ENCODE assay signal across 8 mouse cellular contexts in the genomic region with DNA sequence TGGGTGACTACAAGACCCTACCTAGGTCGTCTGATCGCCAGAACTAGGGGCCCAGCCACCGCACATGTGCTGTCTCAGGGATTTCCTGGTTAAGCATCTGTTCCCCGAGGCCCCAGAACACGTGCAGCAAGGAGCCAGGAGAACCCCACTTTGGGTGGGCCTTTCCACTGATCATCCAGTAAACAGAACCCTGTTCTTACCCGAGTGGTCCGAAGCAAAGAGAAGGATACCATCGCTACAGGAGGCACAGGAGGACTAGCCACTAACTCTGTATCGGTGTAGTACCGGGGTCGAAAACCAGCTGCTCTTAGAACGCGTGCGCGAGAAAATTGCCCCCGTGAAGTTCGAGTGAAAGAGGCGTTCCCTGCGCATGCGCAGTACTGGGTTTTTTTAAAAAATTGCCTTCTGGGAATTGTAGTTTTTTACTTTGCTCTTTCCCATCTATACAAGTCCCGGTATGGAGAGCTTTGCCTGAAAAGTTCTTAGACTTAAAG. TPM values are rescaled to one million over a fixed set of nuclear protein-coding genes. Genes with fewer than 3 reads are reported as not detected.
DNase-seq lines count a peak whose midpoint lies in the region; ATAC-seq and TF ChIP-seq lines count a peak whose summit lies in the region.

A gene (minus strand): TSS at position 357 of the 494 bp plus-strand sequence.

- no peak for TF ChIP-seq CTCF in E14TG2a.4 (conservative IDR thresholded peaks at IDR 0.05; ENCODE audit: low read length)

- H3K4me2 ChIP-seq in heart, embryonic 14.5 days (ENCODE audit: low read length) = peak within 1 kb of the TSS; percentile 97
- H3K4me2 ChIP-seq in liver, embryonic 12.5 days = peak within 1 kb of the TSS; percentile 89
- H3K4me2 ChIP-seq in stomach, embryonic 14.5 days (replicated peaks; ENCODE audit: low read depth, low read length) = peak within 1 kb of the TSS; percentile 77

- under 1% methylated on average over 21 of the region's 21 CpGs for WGBS in forebrain, embryonic 10.5 days
- under 1% methylated on average over 21 of the region's 21 CpGs for WGBS in heart, embryonic 14.5 days
- WGBS in liver, embryonic 12.5 days (ENCODE audit: insufficient replicate concordance) = under 1% methylated on average over 21 of the region's 21 CpGs
- under 1% methylated on average over 21 of the region's 21 CpGs for WGBS in stomach, embryonic 14.5 days

- H3K4me3 ChIP-seq in E14TG2a.4 (replicated peaks; ENCODE audit: low read length) = peak within 1 kb of the TSS; percentile 92
- H3K4me3 ChIP-seq in forebrain, embryonic 10.5 days = peak within 1 kb of the TSS; percentile 69
- H3K4me3 ChIP-seq in heart, embryonic 14.5 days (ENCODE audit: control insufficient read depth in 1 of 2, insufficient read depth in 1 of 2, low read depth in 1 of 2, low read length in 2 of 2) = peak within 1 kb of the TSS; percentile 64 to 72
- peak within 1 kb of the TSS; percentile 70 for H3K4me3 ChIP-seq in liver, embryonic 12.5 days
- peak within 1 kb of the TSS; percentile 41 for H3K4me3 ChIP-seq in stomach, embryonic 14.5 days (ENCODE audit: low read depth, low read length)

- H3K9ac ChIP-seq in heart, embryonic 14.5 days (ENCODE audit: low read length) = peak within 1 kb of the TSS; percentile 83
- H3K9ac ChIP-seq in liver, embryonic 12.5 days = peak within 1 kb of the TSS; percentile 82
- peak within 1 kb of the TSS; percentile 34; the same call in 1 of the 2 replicates for H3K9ac ChIP-seq in stomach, embryonic 14.5 days (replicated peaks; ENCODE audit: low read depth, low read length)

- H3K36me3 ChIP-seq in E14TG2a.4 (ENCODE audit: insufficient read depth, low read length) = peaks cover 41% of the 10 kb centered on the region
- peaks cover 38% of the 10 kb centered on the region for H3K36me3 ChIP-seq in forebrain, embryonic 10.5 days (replicated peaks)
- peaks cover 36% of the 10 kb centered on the region for H3K36me3 ChIP-seq in heart, embryonic 14.5 days (ENCODE audit: control insufficient read depth, insufficient read depth, low read length)
- peaks cover 38% of the 10 kb centered on the region for H3K36me3 ChIP-seq in liver, embryonic 12.5 days
- peaks cover 15% of the 10 kb centered on the region; the same call in 1 of the 2 replicates for H3K36me3 ChIP-seq in stomach, embryonic 14.5 days (ENCODE audit: control insufficient read depth, insufficient read depth, low read length)

- no peaks in the 10 kb centered on the region for H3K9me3 ChIP-seq in E14TG2a.4 (ENCODE audit: low read length)
- peaks cover 11% of the 10 kb centered on the region; the same call in 1 of the 2 replicates for H3K9me3 ChIP-seq in forebrain, embryonic 10.5 days
- no peaks in the 10 kb centered on the region for H3K9me3 ChIP-seq in heart, embryonic 14.5 days (ENCODE audit: control insufficient read depth, low read length)
- no peaks in the 10 kb centered on the region for H3K9me3 ChIP-seq in liver, embryonic 12.5 days (replicated peaks)
- H3K9me3 ChIP-seq in stomach, embryonic 14.5 days (ENCODE audit: control insufficient read depth, low read depth, low read length) = no peaks in the 10 kb centered on the region

- DNase-seq in c-Kit-positive CD71-negative TER-119-negative erythroid progenitor cells, embryonic 14.5 days (ENCODE audit: low read depth) = peak; percentile 94
- DNase-seq in forebrain, embryonic 10.5 days (ENCODE audit: extremely low spot score, low spot score) = peak; percentile 89
- DNase-seq in kidney, postnatal 10 days = peak; percentile 92
- peak; percentile 73 to 81 for DNase-seq in natural killer cell, adult 2 months (ENCODE audit: low spot score in 2 of 2)

- H3K27ac ChIP-seq in forebrain, embryonic 10.5 days = peak within 1 kb of the TSS; percentile 87
- H3K27ac ChIP-seq in heart, embryonic 14.5 days (replicated peaks in 1 of 2; ENCODE audit: control insufficient read depth in 1 of 2, insufficient read depth in 1 of 2, low read depth in 2 of 2, low read length in 2 of 2) = 0 out of 4 replicates have a peak within 1 kb of the TSS, but pooled peaks of 1 of the 2 experiments have one; percentile 24
- H3K27ac ChIP-seq in liver, embryonic 12.5 days = peak within 1 kb of the TSS; percentile 85
- no peak within 1 kb of the TSS for H3K27ac ChIP-seq in stomach, embryonic 14.5 days (ENCODE audit: low read length)

- ATAC-seq in heart, embryonic 14.5 days (ENCODE audit: insufficient number of reproducible peaks, insufficient read depth, low FRiP score, low read depth) = peak; percentile 15; the same call in 1 of the 2 replicates
- peak; percentile 64 for ATAC-seq in liver, embryonic 12.5 days
- ATAC-seq in stomach, embryonic 14.5 days (ENCODE audit: insufficient number of reproducible peaks, insufficient read depth, low FRiP score, low read depth) = peak; percentile 70

- peaks cover 53% of the 10 kb centered on the region for H3K27me3 ChIP-seq in E14TG2a.4 (ENCODE audit: insufficient read depth, low read length)
- peaks cover 85% of the 10 kb centered on the region for H3K27me3 ChIP-seq in forebrain, embryonic 10.5 days (ENCODE audit: poor library complexity, severe bottlenecking)
- H3K27me3 ChIP-seq in heart, embryonic 14.5 days (ENCODE audit: control insufficient read depth, insufficient read depth, low read length) = peaks cover 35% of the 10 kb centered on the region
- peaks cover 55% of the 10 kb centered on the region for H3K27me3 ChIP-seq in liver, embryonic 12.5 days (replicated peaks)
- peaks cover 29% of the 10 kb centered on the region for H3K27me3 ChIP-seq in stomach, embryonic 14.5 days (ENCODE audit: control insufficient read depth, insufficient read depth, low read length)

- peaks cover 91% of the 10 kb centered on the region for H3K4me1 ChIP-seq in E14TG2a.4 (replicated peaks; ENCODE audit: low read depth, low read length)
- peaks cover 68% of the 10 kb centered on the region for H3K4me1 ChIP-seq in forebrain, embryonic 10.5 days
- H3K4me1 ChIP-seq in heart, embryonic 14.5 days (ENCODE audit: control insufficient read depth in 2 of 2, insufficient read depth in 2 of 2, low read length in 2 of 2) = peaks cover 11 to 23% of the 10 kb centered on the region in 2 experiments
- peaks cover 70% of the 10 kb centered on the region for H3K4me1 ChIP-seq in liver, embryonic 12.5 days
- H3K4me1 ChIP-seq in stomach, embryonic 14.5 days (ENCODE audit: control insufficient read depth, insufficient read depth, low read length) = peaks cover 14% of the 10 kb centered on the region

RNA-seq across cellular contexts. Expression of the gene that starts here (rescaled TPM):
- 124 and 129 TPM in 2 replicates for polyA plus RNA-seq in forebrain, embryonic 10.5 days (2016; fragmentation: Nextera tagmentation; extraction: Ambion mirVana)
- 71.7 and 73.0 TPM in 2 replicates for polyA plus RNA-seq in heart, embryonic 14.5 days (2014; fragmentation: Nextera tagmentation; extraction: Ambion mirVana)
- polyA plus RNA-seq in liver, embryonic 12.5 days (2016; fragmentation: Nextera tagmentation; extraction: Ambion mirVana) = 181 and 185 TPM in 2 replicates
- 107 and 121 TPM in 2 replicates for polyA plus RNA-seq in stomach, embryonic 14.5 days (2014; fragmentation: Nextera tagmentation; extraction: Ambion mirVana)

Comparison
In these comparisons a context has a peak if more than half of its experiments do, and no peak if none do; other contexts are left out.
1. H3K4me3 ChIP-seq: peak in every context shown above with its lines; median percentile 92 in E14TG2a.4; 70 in liver, embryonic 12.5 days; 69 in forebrain, embryonic 10.5 days; 68 in heart, embryonic 14.5 days; 41 in stomach, embryonic 14.5 days.
2. ATAC-seq: peak in every context shown above with its lines; median percentile 70 in stomach, embryonic 14.5 days; 64 in liver, embryonic 12.5 days; 15 in heart, embryonic 14.5 days.